Mouse (Mus musculus): ENCODE results near the gene Hcfc2. TPM values are rescaled to one million over a fixed set of nuclear protein-coding genes. Genes with fewer than 3 reads are reported as not detected.

The Hcfc2 gene
- polyA plus RNA-seq, 1 experiment from 2014 or later = 36.5 TPM

DNA sequence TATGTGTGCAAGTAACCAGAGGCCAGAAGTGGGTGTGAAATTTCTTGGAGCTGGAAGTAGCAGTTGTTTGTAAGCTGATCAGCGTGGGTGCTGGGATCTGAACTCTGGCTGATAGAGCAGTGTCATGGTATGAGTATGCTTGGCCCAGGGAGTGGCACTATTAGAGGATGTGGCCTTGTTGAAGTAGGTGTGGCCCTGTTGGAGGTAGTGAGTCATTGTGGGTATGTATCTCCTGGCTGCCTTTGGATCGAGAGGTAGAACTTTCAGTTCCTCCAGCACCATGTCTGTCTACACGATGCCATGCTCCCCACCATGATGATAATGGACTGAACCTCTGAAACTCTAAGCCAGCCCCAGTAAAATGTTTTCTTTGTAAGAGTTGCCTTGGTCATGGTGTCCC lies 84.4 kb downstream of the Hcfc2 start:
- Histone ChIP-seq H3K4me1 (ENCODE audit: control insufficient read depth, insufficient read depth, low read length) (no peaks in the 10 kb centered on the region), H3K9me3 (replicated peaks; ENCODE audit: control insufficient read depth, low read length) (no peaks in the 10 kb centered on the region), H3K4me3 (ENCODE audit: low read depth, low read length) (no peak overlapping the region), H3K27me3 (ENCODE audit: control insufficient read depth, insufficient read depth, low read length) (no peaks in the 10 kb centered on the region), H3K27ac (replicated peaks; ENCODE audit: low read depth, low read length) (no peak overlapping the region), H3K36me3 (replicated peaks; ENCODE audit: control insufficient read depth, insufficient read depth, low read depth, low read length) (no peaks in the 10 kb centered on the region), H3K9ac (replicated peaks; ENCODE audit: low read length) (no peak overlapping the region), H3K4me2 (ENCODE audit: low read depth, low read length) (no peak overlapping the region)
- DNase-seq (ENCODE audit: low spot score) (no peak), ATAC-seq (replicated peaks; ENCODE audit: insufficient number of reproducible peaks, low FRiP score, low TSS enrichment, low read depth) (no peak)
- WGBS = 95% methylated on average over 3 of the region's 3 CpGs

DNA sequence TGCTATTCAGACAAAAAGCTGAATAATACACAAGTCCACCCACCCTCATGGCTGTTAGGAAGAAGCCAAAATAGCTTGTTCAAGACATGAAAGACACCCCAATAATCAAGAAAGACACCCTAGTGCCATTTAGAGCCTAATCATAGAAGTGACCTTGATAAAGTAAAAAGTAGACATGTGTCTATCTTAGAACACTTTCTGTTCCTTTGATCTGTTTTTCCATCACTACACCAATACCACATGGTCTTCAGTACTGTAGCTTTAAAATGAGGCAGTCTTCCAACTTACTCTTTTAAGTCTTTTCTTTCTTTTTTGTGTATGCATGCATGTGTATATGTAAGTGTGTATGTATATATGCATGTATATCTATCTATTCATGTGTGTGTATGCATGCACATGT lies 84.9 kb downstream of the Hcfc2 start:
- Histone ChIP-seq H3K9me3 (replicated peaks; ENCODE audit: control insufficient read depth, low read length) (no peaks in the 10 kb centered on the region), H3K4me3 (ENCODE audit: low read depth, low read length) (no peak overlapping the region), H3K4me1 (ENCODE audit: control insufficient read depth, insufficient read depth, low read length) (no peaks in the 10 kb centered on the region), H3K27me3 (ENCODE audit: control insufficient read depth, insufficient read depth, low read length) (no peaks in the 10 kb centered on the region), H3K36me3 (replicated peaks; ENCODE audit: control insufficient read depth, insufficient read depth, low read depth, low read length) (no peaks in the 10 kb centered on the region), H3K27ac (replicated peaks; ENCODE audit: low read depth, low read length) (no peak overlapping the region), H3K4me2 (ENCODE audit: low read depth, low read length) (no peak overlapping the region), H3K9ac (replicated peaks; ENCODE audit: low read length) (no peak overlapping the region)
- no peak for ATAC-seq (replicated peaks; ENCODE audit: insufficient number of reproducible peaks, low FRiP score, low TSS enrichment, low read depth)
- DNase-seq (ENCODE audit: low spot score) = no peak

DNA sequence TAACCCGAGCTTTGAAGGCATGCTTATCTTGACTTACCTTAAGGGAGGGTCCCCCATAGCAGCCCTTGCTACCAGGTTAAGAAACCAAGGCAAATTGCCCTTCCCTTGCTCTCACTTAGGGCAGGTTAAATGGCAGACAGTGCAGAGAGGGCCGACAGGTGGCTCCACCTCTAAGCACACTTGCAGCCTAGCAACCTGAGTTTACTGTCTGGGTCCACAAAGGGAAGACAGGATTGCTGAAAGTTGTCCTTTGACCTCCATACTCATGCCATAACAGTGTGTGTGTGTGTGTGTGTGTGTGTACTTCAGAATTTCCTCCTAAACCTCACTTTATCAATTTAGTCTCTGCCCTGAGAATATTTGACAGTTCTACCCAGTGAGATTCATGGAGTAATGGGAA lies 86.5 kb downstream of the Hcfc2 start:
- Histone ChIP-seq H3K27me3 (ENCODE audit: control insufficient read depth, insufficient read depth, low read length) (no peaks in the 10 kb centered on the region), H3K4me3 (ENCODE audit: low read depth, low read length) (no peak overlapping the region), H3K4me2 (ENCODE audit: low read depth, low read length) (no peak overlapping the region), H3K36me3 (replicated peaks; ENCODE audit: control insufficient read depth, insufficient read depth, low read depth, low read length) (no peaks in the 10 kb centered on the region), H3K9ac (replicated peaks; ENCODE audit: low read length) (no peak overlapping the region), H3K9me3 (replicated peaks; ENCODE audit: control insufficient read depth, low read length) (no peaks in the 10 kb centered on the region), H3K4me1 (ENCODE audit: control insufficient read depth, insufficient read depth, low read length) (no peaks in the 10 kb centered on the region), H3K27ac (replicated peaks; ENCODE audit: low read depth, low read length) (no peak overlapping the region)
- 38% methylated on average over 2 of the region's 2 CpGs for WGBS
- ATAC-seq (replicated peaks; ENCODE audit: insufficient number of reproducible peaks, low FRiP score, low TSS enrichment, low read depth) (no peak), DNase-seq (ENCODE audit: low spot score) (no peak)

DNA sequence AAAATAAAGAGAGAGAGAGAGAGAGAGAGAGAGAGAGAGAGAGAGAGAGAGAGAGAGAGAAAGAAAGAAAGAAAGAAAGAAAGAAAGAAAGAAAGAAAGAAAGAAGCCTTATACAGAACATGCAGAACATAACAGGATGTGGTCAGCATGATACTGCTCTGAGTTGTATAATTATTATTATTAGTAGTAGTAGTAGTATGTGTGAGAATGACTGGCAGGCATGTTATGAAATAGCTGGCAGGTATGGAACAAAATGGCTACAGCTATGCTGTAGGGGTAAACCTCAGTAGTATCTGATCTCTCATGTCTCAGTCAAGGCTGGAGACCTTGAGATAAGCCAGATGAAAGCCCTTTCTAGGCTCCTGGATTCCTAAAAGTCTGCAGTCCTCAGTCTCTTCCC lies 93.2 kb downstream of the Hcfc2 start:
- Histone ChIP-seq H3K36me3 (replicated peaks; ENCODE audit: control insufficient read depth, insufficient read depth, low read depth, low read length) (no peaks in the 10 kb centered on the region), H3K4me3 (ENCODE audit: low read depth, low read length) (no peak overlapping the region), H3K27ac (replicated peaks; ENCODE audit: low read depth, low read length) (no peak overlapping the region), H3K4me1 (ENCODE audit: control insufficient read depth, insufficient read depth, low read length) (no peaks in the 10 kb centered on the region), H3K27me3 (ENCODE audit: control insufficient read depth, insufficient read depth, low read length) (no peaks in the 10 kb centered on the region), H3K9me3 (replicated peaks; ENCODE audit: control insufficient read depth, low read length) (no peaks in the 10 kb centered on the region), H3K9ac (replicated peaks; ENCODE audit: low read length) (no peak overlapping the region), H3K4me2 (ENCODE audit: low read depth, low read length) (no peak overlapping the region)
- no peak for ATAC-seq (replicated peaks; ENCODE audit: insufficient number of reproducible peaks, low FRiP score, low TSS enrichment, low read depth)
- no peak for DNase-seq (ENCODE audit: low spot score)

DNA sequence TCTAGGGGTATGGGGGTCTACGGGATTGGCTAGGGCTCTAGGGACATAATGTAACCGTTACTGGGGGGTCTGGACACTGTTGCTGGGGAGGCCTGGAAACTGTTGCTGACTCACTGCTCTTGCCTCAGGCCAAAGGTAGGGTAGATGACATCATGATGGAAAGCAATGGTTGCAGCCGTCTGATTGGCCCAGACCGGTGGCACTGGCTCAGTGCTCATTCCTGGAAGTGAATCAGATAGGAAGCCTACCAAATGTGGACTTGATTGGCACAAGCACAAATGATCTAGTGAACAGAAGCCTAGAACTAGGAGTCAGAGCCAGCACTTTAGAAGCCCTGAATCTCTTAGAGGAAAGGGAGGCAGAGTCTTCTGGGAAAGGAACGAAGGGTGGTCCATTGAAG lies 94.5 kb downstream of the Hcfc2 start:
- Histone ChIP-seq H3K4me2 (ENCODE audit: low read depth, low read length) (no peak overlapping the region), H3K27me3 (ENCODE audit: control insufficient read depth, insufficient read depth, low read length) (no peaks in the 10 kb centered on the region), H3K4me3 (ENCODE audit: low read depth, low read length) (no peak overlapping the region), H3K9ac (replicated peaks; ENCODE audit: low read length) (no peak overlapping the region), H3K36me3 (replicated peaks; ENCODE audit: control insufficient read depth, insufficient read depth, low read depth, low read length) (no peaks in the 10 kb centered on the region), H3K4me1 (ENCODE audit: control insufficient read depth, insufficient read depth, low read length) (no peaks in the 10 kb centered on the region; the same call in 1 of the 2 replicates), H3K9me3 (replicated peaks; ENCODE audit: control insufficient read depth, low read length) (no peaks in the 10 kb centered on the region), H3K27ac (replicated peaks; ENCODE audit: low read depth, low read length) (no peak overlapping the region)
- ATAC-seq (replicated peaks; ENCODE audit: insufficient number of reproducible peaks, low FRiP score, low TSS enrichment, low read depth) (no peak), DNase-seq (ENCODE audit: low spot score) (no peak)
- 87% methylated on average over 5 of the region's 5 CpGs for WGBS

DNA sequence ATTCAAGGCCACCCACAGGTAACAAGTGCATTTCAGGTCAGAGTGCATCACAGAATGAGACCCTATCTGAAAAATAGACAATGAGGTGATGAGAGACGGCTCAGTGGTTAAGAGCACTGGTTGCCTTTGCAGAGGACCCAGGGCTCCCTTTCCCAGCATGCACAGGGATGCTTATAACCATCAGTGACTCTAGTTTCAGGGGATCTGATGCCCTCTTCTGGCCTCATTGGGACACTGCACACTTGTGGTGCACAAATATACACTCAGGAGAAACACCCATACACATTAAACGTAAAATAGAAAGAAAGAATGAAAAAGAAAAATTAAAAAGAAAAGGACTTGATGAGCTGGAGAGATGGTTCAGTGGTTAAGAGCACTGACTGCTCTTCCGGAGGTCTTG lies 95.8 kb downstream of the Hcfc2 start:
- H3K36me3 ChIP-seq (replicated peaks; ENCODE audit: control insufficient read depth, insufficient read depth, low read depth, low read length) = no peaks in the 10 kb centered on the region
- H3K4me3 ChIP-seq (ENCODE audit: low read depth, low read length) = no peak overlapping the region
- H3K27ac ChIP-seq (replicated peaks; ENCODE audit: low read depth, low read length) = no peak overlapping the region
- DNase-seq (ENCODE audit: low spot score) (no peak), ATAC-seq (replicated peaks; ENCODE audit: insufficient number of reproducible peaks, low FRiP score, low TSS enrichment, low read depth) (no peak)
- no peak overlapping the region for H3K4me2 ChIP-seq (ENCODE audit: low read depth, low read length)
- H3K27me3 ChIP-seq (ENCODE audit: control insufficient read depth, insufficient read depth, low read length) = no peaks in the 10 kb centered on the region
- 88% methylated on average over 3 of the region's 3 CpGs for WGBS
- H3K9me3 ChIP-seq (replicated peaks; ENCODE audit: control insufficient read depth, low read length) = no peaks in the 10 kb centered on the region
- no peaks in the 10 kb centered on the region; the same call in 1 of the 2 replicates for H3K4me1 ChIP-seq (ENCODE audit: control insufficient read depth, insufficient read depth, low read length)
- no peak overlapping the region for H3K9ac ChIP-seq (replicated peaks; ENCODE audit: low read length)

Other genes with a start within 250 kb of the Hcfc2 start
- gene Gm1553, start 203.5 kb upstream of the Hcfc2 start, polyA plus RNA-seq (2014; fragmentation: Nextera tagmentation; extraction: Ambion mirVana) = not detected in 2 replicates
- gene 1190007I07Rik, start 72.9 kb upstream of the Hcfc2 start, polyA plus RNA-seq (2014; fragmentation: Nextera tagmentation; extraction: Ambion mirVana) = 39.0 and 41.2 TPM in 2 replicates
- 276 and 283 TPM in 2 replicates for gene Tdg, start 66.3 kb upstream of the Hcfc2 start, polyA plus RNA-seq (2014; fragmentation: Nextera tagmentation; extraction: Ambion mirVana)
- 6.5 and 7.2 TPM in 2 replicates for gene Glt8d2, start 5.5 kb upstream of the Hcfc2 start, polyA plus RNA-seq (2014; fragmentation: Nextera tagmentation; extraction: Ambion mirVana)
- gene Nfyb, start 68.0 kb downstream of the Hcfc2 start, polyA plus RNA-seq (2014; fragmentation: Nextera tagmentation; extraction: Ambion mirVana) = 71.8 and 104 TPM in 2 replicates
- 180 and 185 TPM in 2 replicates for gene Txnrd1, start 137.8 kb downstream of the Hcfc2 start, polyA plus RNA-seq (2014; fragmentation: Nextera tagmentation; extraction: Ambion mirVana)
- 0.58 and 0.81 TPM in 2 replicates for gene Eid3, start 170.5 kb downstream of the Hcfc2 start, polyA plus RNA-seq (2014; fragmentation: Nextera tagmentation; extraction: Ambion mirVana)